Mouse (Mus musculus): Measurements from ENCODE around the gene Kif15. TPM values are rescaled to one million over a fixed set of nuclear protein-coding genes. Genes with fewer than 3 reads are reported as not detected.

Kif15 gene
- polyA plus RNA-seq (2012; rRNA removed) = 0.81 and 0.92 TPM in 2 replicates

GRCm38 (mm10) chr9:122950643-122951475 is at the start of gene Kif15, which contains the start of gene 1110059G10Rik:
Gene Kif15 (plus strand): TSS chr9:122951046.
Gene 1110059G10Rik (minus strand): TSS chr9:122951000.
- H3K4me3 ChIP-seq (replicated peaks; ENCODE audit: extremely low read depth, low read depth, low read length) = peak within 1 kb of the TSS; percentile 99
- WGBS = under 1% methylated on average over 64 of the region's 64 CpGs

DNA sequence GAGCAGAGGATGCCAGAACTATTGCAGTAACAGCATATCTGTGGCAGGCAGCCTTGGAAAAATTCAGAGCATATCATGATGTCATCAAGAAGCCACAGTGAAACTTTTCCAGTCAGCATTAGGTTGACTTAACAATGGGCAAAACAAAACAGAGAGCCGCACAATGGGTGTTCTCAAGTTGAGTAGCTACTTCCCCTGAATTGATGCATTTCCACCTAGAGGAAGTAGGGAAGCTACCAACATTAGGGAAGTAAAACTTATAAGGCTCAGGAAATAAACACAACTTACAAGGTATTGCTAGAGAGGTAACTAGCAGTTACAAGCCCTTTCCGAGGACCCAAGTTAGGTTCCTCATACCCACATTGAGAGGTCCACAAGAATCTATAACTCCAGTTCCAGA is 49.8 kb upstream of the Kif15 start:
- no peaks in the 10 kb centered on the region for H3K4me1 ChIP-seq (ENCODE audit: control insufficient read depth, insufficient read depth, low read length)
- TF ChIP-seq POLR2A (IDR thresholded peaks at IDR 0.05; ENCODE audit: borderline replicate concordance, extremely low read depth, low read depth, low read length) (no peak), CTCF (IDR thresholded peaks at IDR 0.05; ENCODE audit: insufficient read depth, low read length) (no peak)
- DNase-seq = no peak
- WGBS = 77% methylated on average over 2 of the region's 2 CpGs
- H3K4me3 ChIP-seq (replicated peaks; ENCODE audit: extremely low read depth, low read depth, low read length) = no peak overlapping the region

More at GRCm38 (mm10) chr9:122950643-122951475, at the start of gene Kif15, which contains the start of gene 1110059G10Rik:
- peaks cover 3% of the 10 kb centered on the region; the same call in 1 of the 2 replicates for H3K4me1 ChIP-seq (ENCODE audit: control insufficient read depth, insufficient read depth, low read length)
- peak; percentile 93 for DNase-seq
- TF ChIP-seq CTCF (IDR thresholded peaks at IDR 0.05; ENCODE audit: insufficient read depth, low read length) (no peak), POLR2A (IDR thresholded peaks at IDR 0.05; ENCODE audit: borderline replicate concordance, extremely low read depth, low read depth, low read length) (peak; percentile 70; the same call in 1 of the 2 replicates)

GRCm38 (mm10) chr9:122902717-122903535 is 47.9 kb upstream of the Kif15 start:
- no peaks in the 10 kb centered on the region for H3K4me1 ChIP-seq (ENCODE audit: control insufficient read depth, insufficient read depth, low read length)
- DNase-seq = peak; percentile 24
- TF ChIP-seq POLR2A (IDR thresholded peaks at IDR 0.05; ENCODE audit: borderline replicate concordance, extremely low read depth, low read depth, low read length) (peak; percentile 26; the same call in 1 of the 2 replicates), CTCF (IDR thresholded peaks at IDR 0.05; ENCODE audit: insufficient read depth, low read length) (no peak)
- WGBS = 18% methylated on average over 32 of the region's 32 CpGs
- peak overlapping the region; percentile 54 for H3K4me3 ChIP-seq (replicated peaks; ENCODE audit: extremely low read depth, low read depth, low read length)

- H3K4me3 ChIP-seq (replicated peaks; ENCODE audit: extremely low read depth, low read depth, low read length) = peak overlapping the region; percentile 78
- TF ChIP-seq CTCF (IDR thresholded peaks at IDR 0.05; ENCODE audit: insufficient read depth, low read length) (no peak), POLR2A (IDR thresholded peaks at IDR 0.05; ENCODE audit: borderline replicate concordance, extremely low read depth, low read depth, low read length) (no peak)
- 33% methylated on average over 3 of the region's 3 CpGs for WGBS
- no peak for DNase-seq
- H3K4me1 ChIP-seq (ENCODE audit: control insufficient read depth, insufficient read depth, low read length) = no peaks in the 10 kb centered on the region
Measured at GRCm38 (mm10) chr9:122922436-122922835, 28.4 kb upstream of the Kif15 start.

GRCm38 (mm10) chr9:122922936-122923381 is 27.9 kb upstream of the Kif15 start, which contains the start of gene Zfp105:
Gene Zfp105 (plus strand): TSS chr9:122923072.
- DNase-seq = peak; percentile 62
- no peak for TF ChIP-seq CTCF (IDR thresholded peaks at IDR 0.05; ENCODE audit: insufficient read depth, low read length)
- TF ChIP-seq POLR2A (IDR thresholded peaks at IDR 0.05; ENCODE audit: borderline replicate concordance, extremely low read depth, low read depth, low read length) = peak; percentile 33; the same call in 1 of the 2 replicates
- 1% methylated on average over 41 of the region's 43 CpGs for WGBS
- Histone ChIP-seq H3K4me1 (ENCODE audit: control insufficient read depth, insufficient read depth, low read length) (no peaks in the 10 kb centered on the region), H3K4me3 (replicated peaks; ENCODE audit: extremely low read depth, low read depth, low read length) (peak within 1 kb of the TSS; percentile 78)

DNA sequence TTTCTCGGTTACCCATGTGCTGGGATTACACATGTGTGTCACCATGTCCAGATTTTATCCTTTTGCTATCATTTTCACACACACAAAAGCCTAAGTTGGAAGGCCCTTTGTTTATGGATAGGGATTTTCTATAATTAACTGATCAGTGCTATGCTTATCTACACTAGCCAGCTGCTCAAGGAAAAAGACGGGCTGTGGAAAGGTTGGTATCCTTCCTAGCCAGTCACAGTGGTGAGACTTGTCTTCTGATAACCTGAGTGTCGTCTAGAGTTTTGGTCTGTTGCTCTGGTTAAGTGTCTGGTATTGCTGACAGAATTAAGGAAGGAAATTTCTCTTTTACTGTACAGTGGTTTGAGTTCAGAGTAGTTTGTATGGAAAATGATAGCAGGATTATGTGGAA is 21.9 kb upstream of the Kif15 start:
- Histone ChIP-seq H3K4me1 (ENCODE audit: control insufficient read depth, insufficient read depth, low read length) (no peaks in the 10 kb centered on the region), H3K4me3 (replicated peaks; ENCODE audit: extremely low read depth, low read depth, low read length) (no peak overlapping the region)
- TF ChIP-seq CTCF (IDR thresholded peaks at IDR 0.05; ENCODE audit: insufficient read depth, low read length) (no peak), POLR2A (IDR thresholded peaks at IDR 0.05; ENCODE audit: borderline replicate concordance, extremely low read depth, low read depth, low read length) (no peak)
- DNase-seq = no peak
- 95% methylated on average over 3 of the region's 3 CpGs for WGBS

DNA sequence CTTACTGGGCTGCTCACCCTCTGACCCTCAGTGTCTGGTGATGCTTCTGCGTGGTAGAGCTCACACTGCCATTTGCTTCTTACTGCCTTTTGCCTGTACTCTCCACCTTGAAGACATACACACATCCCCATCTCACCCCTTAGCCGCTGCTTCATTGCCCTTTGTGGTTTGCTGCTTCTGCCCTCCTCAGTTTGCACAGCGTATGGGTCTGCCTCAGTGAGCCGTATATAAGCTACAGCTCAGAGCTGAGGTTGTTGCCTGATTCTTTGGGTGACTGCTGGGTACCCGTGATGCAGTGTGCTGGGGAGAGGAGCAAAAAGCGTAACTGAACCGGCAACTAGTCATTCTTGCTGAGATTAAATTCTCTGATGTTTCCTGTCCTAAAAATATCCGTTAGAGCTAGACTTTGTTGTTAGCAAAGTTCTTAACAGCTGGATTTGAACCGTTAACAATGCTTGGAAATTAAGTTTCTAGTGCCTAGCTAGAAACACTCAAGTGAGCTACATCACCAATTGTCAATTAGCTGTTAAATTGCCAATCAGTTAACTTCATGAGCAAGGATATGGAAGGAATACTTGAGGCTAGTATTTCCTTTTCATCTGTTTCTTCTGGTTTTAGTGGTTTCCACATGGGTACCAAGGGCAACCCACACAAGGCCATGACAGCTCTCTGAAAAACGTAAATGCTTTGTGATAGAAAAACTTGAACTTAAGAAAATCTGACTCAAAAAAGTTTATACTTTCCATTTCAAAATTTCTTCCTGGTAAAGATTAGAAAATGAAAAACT is 47.8 kb downstream of the Kif15 start:
- WGBS = 83% methylated on average over 10 of the region's 10 CpGs
- DNase-seq = no peak
- H3K4me3 ChIP-seq (replicated peaks; ENCODE audit: extremely low read depth, low read depth, low read length) = no peak overlapping the region
- no peaks in the 10 kb centered on the region for H3K4me1 ChIP-seq (ENCODE audit: control insufficient read depth, insufficient read depth, low read length)
- TF ChIP-seq POLR2A (IDR thresholded peaks at IDR 0.05; ENCODE audit: borderline replicate concordance, extremely low read depth, low read depth, low read length) = no peak
- no peak for TF ChIP-seq CTCF (IDR thresholded peaks at IDR 0.05; ENCODE audit: insufficient read depth, low read length)

DNA sequence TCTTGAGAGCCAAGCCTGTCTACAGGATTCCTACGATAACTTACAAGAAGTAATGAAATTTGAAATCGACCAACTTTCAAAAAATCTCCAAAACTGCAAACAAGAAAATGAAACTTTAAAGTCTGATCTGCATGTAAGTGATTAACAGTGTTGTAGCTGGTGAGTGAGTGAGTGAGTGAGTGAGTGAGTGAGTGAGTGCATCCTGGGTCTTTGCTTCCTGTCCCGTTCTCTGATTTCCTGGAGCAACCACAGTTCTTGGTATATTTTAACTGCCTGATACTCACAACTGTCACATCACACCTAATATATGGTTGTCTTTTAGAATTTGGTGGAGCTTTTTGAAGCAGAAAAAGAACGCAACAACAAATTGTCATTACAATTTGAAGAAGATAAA is 48.3 kb downstream of the Kif15 start:
- WGBS = 92% methylated on average over 4 of the region's 4 CpGs
- no peak for TF ChIP-seq POLR2A (IDR thresholded peaks at IDR 0.05; ENCODE audit: borderline replicate concordance, extremely low read depth, low read depth, low read length)
- TF ChIP-seq CTCF (IDR thresholded peaks at IDR 0.05; ENCODE audit: insufficient read depth, low read length) = no peak
- no peaks in the 10 kb centered on the region for H3K4me1 ChIP-seq (ENCODE audit: control insufficient read depth, insufficient read depth, low read length)
- no peak overlapping the region for H3K4me3 ChIP-seq (replicated peaks; ENCODE audit: extremely low read depth, low read depth, low read length)
- DNase-seq = no peak
